Mouse (Mus musculus) hindbrain, embryonic 13.5 days (tissue): ENCODE data around the gene Cct4. TPM values are rescaled to one million over a fixed set of nuclear protein-coding genes. Genes with fewer than 3 reads are reported as not detected.
A peak's percentile ranks its signal among the peaks of the same experiment; 100 is the strongest.

Source experiments
- ATAC-seq: fragments of 200-750 bp; cut with Nextera tagmentation; 2 replicates; pipeline ENCODE4 v1.8.0; 2017; ENCODE audit warnings: moderate TSS enrichment; ENCODE audit not compliant: low FRiP score
- H3K27ac ChIP-seq: fragments of 300-500 bp; sonication (generic); 2 replicates; pipeline ENCODE4 v1.5.1; 2015; ENCODE audit warnings: inconsistent platforms, mild to moderate bottlenecking, moderate library complexity
- H3K27me3 ChIP-seq: fragments of 300-500 bp; sonication (generic); 2 replicates; pipeline ENCODE4 v1.6.1; 2015; ENCODE audit warnings: mild to moderate bottlenecking, inconsistent platforms
- H3K36me3 ChIP-seq: fragments of 300-500 bp; sonication (generic); 2 replicates; pipeline ENCODE4 v1.6.1; 2015; ENCODE audit warnings: mild to moderate bottlenecking, inconsistent platforms
- H3K4me1 ChIP-seq: fragments of 300-500 bp; sonication (generic); replicated peaks from 2 replicates; pipeline ENCODE4 v1.6.1; 2015; ENCODE audit warnings: inconsistent platforms
- H3K4me2 ChIP-seq: fragments of 300-500 bp; sonication (generic); 2 replicates; pipeline ENCODE4 v1.6.1; 2015; ENCODE audit warnings: inconsistent platforms, mild to moderate bottlenecking, moderate library complexity
- H3K4me3 ChIP-seq: fragments of 300-500 bp; sonication (generic); 2 replicates; pipeline ENCODE4 v1.5.1; 2015; ENCODE audit warnings: mild to moderate bottlenecking, inconsistent platforms
- H3K9ac ChIP-seq: fragments of 300-500 bp; sonication (generic); 2 replicates; pipeline ENCODE4 v1.6.1; 2015; ENCODE audit warnings: mild to moderate bottlenecking, inconsistent platforms
- H3K9me3 ChIP-seq: fragments of 300-500 bp; sonication (generic); 2 replicates; pipeline ENCODE4 v1.6.1; 2016; ENCODE audit warnings: inconsistent platforms
- WGBS: fragments of 180-500 bp; shearing (Covaris S2); methylation state at CpG from one replicate; pipeline ENCODE4 v1.1.7; 2015; 5-methylcytosine and 5-hydroxymethylcytosine counted together
- polyA plus RNA-seq: library from polyadenylated mRNA; unstranded; fragments of >200 nt; fragmentation: Nextera tagmentation; extraction: Ambion mirVana; gene quantifications from 2 replicates; pipeline ENCODE4 v1.2.1, GENCODE M21; 2015

Cct4 gene
- polyA plus RNA-seq, 1 experiment from 2014 or later, result 314 TPM

DNA sequence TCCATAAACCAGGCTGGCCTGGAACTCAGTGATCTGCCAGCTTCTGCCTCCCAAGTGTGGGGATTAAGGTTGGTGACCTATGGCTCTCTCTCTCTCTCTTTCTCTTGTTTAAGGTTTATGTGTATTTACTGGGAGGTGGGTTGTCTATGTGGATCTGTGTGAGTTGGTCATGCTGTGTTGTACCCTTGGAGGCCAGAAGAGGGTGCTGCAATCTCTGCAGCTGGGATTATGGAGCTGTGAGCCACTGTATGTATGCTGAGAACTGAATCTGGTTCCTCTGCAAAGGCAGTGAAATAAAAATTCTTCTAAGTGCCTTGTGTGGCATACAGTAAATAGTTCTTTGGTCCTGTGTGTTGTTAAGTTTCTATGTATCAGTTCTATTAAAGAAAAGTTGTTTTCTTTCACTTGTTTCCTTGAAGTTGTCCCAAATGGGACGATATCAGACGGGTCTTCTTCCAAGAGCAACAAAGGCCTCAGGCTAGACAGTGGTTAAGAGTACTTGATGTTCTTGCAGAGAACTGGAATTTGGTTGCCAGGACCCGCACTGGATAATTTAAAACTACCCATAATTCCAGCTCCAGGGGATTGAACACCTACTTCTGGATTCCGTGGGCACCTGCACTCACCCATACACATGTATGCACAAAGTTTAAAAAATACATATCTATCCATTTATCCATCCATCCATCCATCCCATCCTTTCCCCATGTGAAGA lies 23.4 kb downstream of the Cct4 start:
- H3K9ac ChIP-seq, result no peak overlapping the region
- no peak overlapping the region for H3K4me2 ChIP-seq
- no peaks in the 10 kb centered on the region for H3K9me3 ChIP-seq
- peaks cover 10% of the 10 kb centered on the region; the same call in 1 of the 2 replicates for H3K4me1 ChIP-seq
- no peak overlapping the region for H3K4me3 ChIP-seq
- WGBS, result 86% methylated on average over 4 of the region's 4 CpGs
- no peak overlapping the region for H3K27ac ChIP-seq
- ATAC-seq, result no peak
- H3K27me3 ChIP-seq, result no peaks in the 10 kb centered on the region
- H3K36me3 ChIP-seq, result no peaks in the 10 kb centered on the region

DNA sequence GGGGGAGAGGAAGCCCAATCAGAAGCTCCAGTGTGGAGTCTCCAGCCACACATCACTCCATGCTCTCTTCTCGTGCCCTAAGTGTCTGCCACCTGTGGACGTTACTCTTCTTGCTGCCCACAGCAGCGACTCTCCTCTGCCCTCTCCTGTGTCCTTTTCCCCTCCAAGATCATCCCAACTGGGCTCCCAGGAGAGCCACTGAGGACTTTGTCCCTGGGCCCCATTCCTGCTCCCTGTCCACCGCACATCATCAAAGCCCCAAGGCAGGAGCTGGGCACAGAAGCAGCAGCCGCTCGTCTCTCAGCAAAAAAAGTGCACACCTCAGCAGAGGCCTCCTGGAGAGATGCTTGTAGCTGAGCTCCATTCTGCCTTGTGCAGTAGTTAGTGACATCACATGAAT lies 24.7 kb downstream of the Cct4 start:
- no peak for ATAC-seq
- WGBS, result 72% methylated on average over 6 of the region's 6 CpGs
- H3K27ac ChIP-seq, result no peak overlapping the region

DNA sequence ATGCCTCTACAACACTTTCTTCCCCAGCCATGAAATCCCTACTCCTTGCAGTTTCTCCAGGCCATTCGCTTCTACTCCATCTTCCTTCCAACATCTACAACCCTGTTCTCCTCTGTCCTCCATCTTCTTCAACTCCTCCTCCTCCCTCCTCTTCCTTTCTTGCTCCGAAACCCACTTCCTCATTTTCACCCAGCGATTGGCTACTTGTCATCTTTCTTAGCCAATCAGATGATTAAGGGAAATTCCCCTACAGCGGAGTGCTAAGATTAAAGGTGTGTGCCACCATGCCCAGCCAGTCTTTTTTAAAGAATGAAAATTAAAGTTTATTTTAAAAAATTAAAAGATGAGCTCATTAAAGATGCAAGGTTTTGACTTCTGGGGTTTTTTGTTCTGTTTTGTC lies 27.6 kb downstream of the Cct4 start:
- H3K36me3 ChIP-seq, result no peaks in the 10 kb centered on the region
- H3K27ac ChIP-seq, result no peak overlapping the region
- H3K9me3 ChIP-seq, result no peaks in the 10 kb centered on the region
- no peak for ATAC-seq
- no peaks in the 10 kb centered on the region for H3K27me3 ChIP-seq
- no peaks in the 10 kb centered on the region for H3K4me1 ChIP-seq
- no peak overlapping the region for H3K9ac ChIP-seq
- 91% methylated on average over 4 of the region's 4 CpGs for WGBS
- no peak overlapping the region for H3K4me2 ChIP-seq
- no peak overlapping the region for H3K4me3 ChIP-seq

More for the DNA sequence above, 24.7 kb downstream of the Cct4 start:
- no peaks in the 10 kb centered on the region for H3K27me3 ChIP-seq
- 0 out of 2 replicates have a peak, but pooled peaks cover 4% of the 10 kb centered on the region for H3K4me1 ChIP-seq
- H3K4me2 ChIP-seq, result no peak overlapping the region
- H3K4me3 ChIP-seq, result no peak overlapping the region
- no peak overlapping the region for H3K9ac ChIP-seq
- H3K9me3 ChIP-seq, result no peaks in the 10 kb centered on the region
- H3K36me3 ChIP-seq, result no peaks in the 10 kb centered on the region

GRCm38 (mm10) chr11:23020116-23020770 lies 29.9 kb downstream of the Cct4 start:
- no peak for ATAC-seq

DNA sequence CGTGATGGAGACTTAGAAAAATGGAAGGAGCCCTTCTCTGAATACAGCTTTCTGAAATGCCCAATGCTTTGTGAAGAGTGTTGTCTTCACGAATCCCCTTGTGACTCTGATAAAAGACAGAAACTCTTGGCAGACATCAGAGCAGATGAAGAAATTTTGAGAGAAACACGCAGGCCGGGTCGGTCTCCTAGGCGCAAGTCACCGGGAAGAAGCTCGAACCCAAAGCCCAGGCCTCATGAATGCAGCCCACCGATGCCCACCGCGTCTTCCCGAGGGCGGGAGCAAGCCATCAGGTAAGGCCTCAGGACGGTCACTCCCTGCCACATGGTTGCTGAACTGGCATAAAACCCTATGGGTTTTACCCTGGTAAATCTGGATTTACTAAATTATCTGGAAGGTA lies 30.5 kb downstream of the Cct4 start:
- Histone ChIP-seq H3K4me2 (no peak overlapping the region), H3K9ac (no peak overlapping the region)
- WGBS, result 96% methylated on average over 14 of the region's 14 CpGs

More at GRCm38 (mm10) chr11:23020116-23020770, 29.9 kb downstream of the Cct4 start:
- Histone ChIP-seq H3K4me3 (no peak overlapping the region), H3K27ac (no peak overlapping the region), H3K4me1 (no peaks in the 10 kb centered on the region), H3K36me3 (no peaks in the 10 kb centered on the region), H3K9ac (no peak overlapping the region), H3K27me3 (no peaks in the 10 kb centered on the region), H3K9me3 (no peaks in the 10 kb centered on the region), H3K4me2 (no peak overlapping the region)
- 71% methylated on average over 24 of the region's 24 CpGs for WGBS

DNA sequence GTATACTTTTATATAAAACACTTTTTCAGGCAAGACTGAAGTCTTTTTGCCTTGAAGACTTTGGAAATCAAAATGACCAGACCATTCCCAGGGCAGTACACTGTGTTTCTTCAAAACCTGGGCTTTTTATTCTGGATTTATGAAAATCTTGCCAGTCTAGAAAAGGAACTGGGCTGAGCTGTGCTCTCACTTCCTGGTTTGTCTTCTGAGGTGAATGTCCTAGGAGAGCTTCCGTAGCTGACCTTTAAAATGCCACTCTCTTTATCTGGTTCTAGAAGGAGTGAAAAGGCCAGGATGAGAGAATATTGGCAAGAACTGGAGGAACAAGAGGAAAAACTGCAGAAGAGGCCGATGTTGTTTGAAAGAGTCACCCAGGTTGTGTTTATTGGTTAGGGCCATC lies 32.8 kb downstream of the Cct4 start:
- ATAC-seq, result no peak
- no peak overlapping the region for H3K4me3 ChIP-seq
- no peaks in the 10 kb centered on the region for H3K36me3 ChIP-seq
- H3K27ac ChIP-seq, result no peak overlapping the region
- H3K4me2 ChIP-seq, result no peak overlapping the region
- H3K9me3 ChIP-seq, result no peaks in the 10 kb centered on the region
- 94% methylated on average over 2 of the region's 2 CpGs for WGBS
- no peak overlapping the region for H3K9ac ChIP-seq
- H3K4me1 ChIP-seq, result no peaks in the 10 kb centered on the region
- H3K27me3 ChIP-seq, result no peaks in the 10 kb centered on the region

More for the DNA sequence above, 30.5 kb downstream of the Cct4 start:
- H3K9me3 ChIP-seq, result no peaks in the 10 kb centered on the region
- no peak for ATAC-seq
- no peaks in the 10 kb centered on the region for H3K27me3 ChIP-seq
- H3K4me3 ChIP-seq, result no peak overlapping the region
- no peak overlapping the region for H3K27ac ChIP-seq
- H3K36me3 ChIP-seq, result no peaks in the 10 kb centered on the region
- H3K4me1 ChIP-seq, result no peaks in the 10 kb centered on the region

DNA sequence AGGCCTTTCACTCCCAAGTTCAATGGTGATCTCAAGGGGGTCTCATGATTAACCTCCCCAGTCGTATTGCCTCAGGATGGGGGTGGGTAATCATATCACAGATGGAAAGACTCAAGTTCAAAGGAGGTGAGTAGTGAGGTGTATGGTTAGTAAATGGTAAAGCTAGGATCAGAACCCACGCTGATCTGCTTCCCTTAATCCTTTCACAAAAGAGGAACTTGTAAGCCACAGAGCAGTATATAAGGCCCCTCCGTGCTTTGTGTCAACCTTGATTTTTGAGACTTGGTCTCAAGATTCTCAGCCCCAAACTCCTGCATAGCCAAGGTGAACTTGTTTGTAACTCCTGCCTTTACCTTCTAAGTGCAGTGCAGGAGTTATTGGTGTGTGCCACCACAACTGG lies 33.9 kb downstream of the Cct4 start:
- Histone ChIP-seq H3K27ac (no peak overlapping the region), H3K4me1 (no peaks in the 10 kb centered on the region), H3K9ac (no peak overlapping the region), H3K36me3 (no peaks in the 10 kb centered on the region), H3K9me3 (no peaks in the 10 kb centered on the region), H3K4me3 (no peak overlapping the region), H3K27me3 (no peaks in the 10 kb centered on the region), H3K4me2 (no peak overlapping the region)
- ATAC-seq, result no peak
- 78% methylated on average over 3 of the region's 3 CpGs for WGBS

- Histone ChIP-seq H3K4me3 (no peak overlapping the region), H3K4me1 (no peaks in the 10 kb centered on the region), H3K9ac (no peak overlapping the region), H3K27me3 (no peaks in the 10 kb centered on the region), H3K9me3 (no peaks in the 10 kb centered on the region), H3K27ac (no peak overlapping the region), H3K36me3 (no peaks in the 10 kb centered on the region), H3K4me2 (no peak overlapping the region)
- WGBS, result 70% methylated on average over 3 of the region's 3 CpGs
- no peak for ATAC-seq
These were observed 38.6 kb downstream of the Cct4 start for GRCm38 (mm10) chr11:23028957-23029356.

DNA sequence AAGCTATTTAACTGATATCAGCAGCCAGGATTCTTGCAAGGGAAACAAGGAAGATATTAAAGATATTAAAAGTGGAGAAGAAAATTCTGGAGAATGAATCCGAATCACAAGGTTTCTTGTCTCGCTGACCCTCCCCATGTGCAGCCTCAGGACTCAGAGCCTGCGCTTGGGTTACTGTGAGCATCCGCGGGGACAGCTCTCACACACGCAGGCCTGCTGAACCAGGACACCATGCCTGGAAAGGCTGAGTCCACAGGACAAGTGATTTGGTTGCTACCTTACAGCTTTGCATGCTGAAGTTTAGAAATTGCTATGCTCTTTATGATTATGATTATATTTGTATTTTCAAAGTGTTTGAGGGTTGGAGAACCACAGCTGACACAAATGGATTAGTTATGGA lies 39.1 kb downstream of the Cct4 start:
- ATAC-seq, result no peak
- Histone ChIP-seq H3K4me3 (no peak overlapping the region), H3K9me3 (no peaks in the 10 kb centered on the region), H3K27me3 (no peaks in the 10 kb centered on the region), H3K27ac (no peak overlapping the region), H3K4me2 (no peak overlapping the region), H3K36me3 (no peaks in the 10 kb centered on the region), H3K9ac (no peak overlapping the region), H3K4me1 (no peaks in the 10 kb centered on the region)
- WGBS, result 84% methylated on average over 6 of the region's 6 CpGs

DNA sequence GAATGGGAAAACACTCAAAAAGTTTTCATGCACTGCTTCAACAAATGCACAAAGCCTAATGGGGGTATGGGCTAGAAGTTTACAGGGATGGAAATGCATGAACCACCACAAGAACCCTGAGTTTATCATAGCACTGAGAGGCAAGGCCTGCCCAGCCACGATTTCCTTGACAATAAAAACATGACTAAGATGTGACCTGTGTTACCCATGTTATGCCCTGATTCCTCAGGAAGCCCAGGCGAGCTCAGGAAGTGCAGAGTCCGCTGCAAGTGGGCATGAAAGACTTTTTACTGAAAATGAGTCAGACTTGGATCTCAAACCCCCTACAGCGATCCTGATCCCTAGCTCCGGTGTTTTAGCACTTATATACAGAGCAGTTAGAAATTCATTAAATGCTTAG lies 56.9 kb downstream of the Cct4 start:
- 73% methylated on average over 5 of the region's 5 CpGs for WGBS
- ATAC-seq, result no peak
- Histone ChIP-seq H3K4me2 (no peak overlapping the region), H3K36me3 (no peaks in the 10 kb centered on the region), H3K27me3 (0 out of 2 replicates have a peak, but pooled peaks cover 7% of the 10 kb centered on the region), H3K9me3 (no peaks in the 10 kb centered on the region), H3K4me3 (no peak overlapping the region), H3K27ac (no peak overlapping the region), H3K9ac (no peak overlapping the region), H3K4me1 (peaks cover 10% of the 10 kb centered on the region)

- no peak for ATAC-seq
- Histone ChIP-seq H3K4me2 (peak overlapping the region; percentile 34), H3K27me3 (0 out of 2 replicates have a peak, but pooled peaks cover 7% of the 10 kb centered on the region), H3K4me3 (peak overlapping the region; percentile 7; the same call in 1 of the 2 replicates), H3K36me3 (no peaks in the 10 kb centered on the region), H3K27ac (no peak overlapping the region), H3K9ac (peak overlapping the region; percentile 35; the same call in 1 of the 2 replicates), H3K4me1 (peaks cover 10% of the 10 kb centered on the region), H3K9me3 (no peaks in the 10 kb centered on the region)
- 49% methylated on average over 20 of the region's 20 CpGs for WGBS
These were observed 57.6 kb downstream of the Cct4 start for GRCm38 (mm10) chr11:23047663-23048582.

DNA sequence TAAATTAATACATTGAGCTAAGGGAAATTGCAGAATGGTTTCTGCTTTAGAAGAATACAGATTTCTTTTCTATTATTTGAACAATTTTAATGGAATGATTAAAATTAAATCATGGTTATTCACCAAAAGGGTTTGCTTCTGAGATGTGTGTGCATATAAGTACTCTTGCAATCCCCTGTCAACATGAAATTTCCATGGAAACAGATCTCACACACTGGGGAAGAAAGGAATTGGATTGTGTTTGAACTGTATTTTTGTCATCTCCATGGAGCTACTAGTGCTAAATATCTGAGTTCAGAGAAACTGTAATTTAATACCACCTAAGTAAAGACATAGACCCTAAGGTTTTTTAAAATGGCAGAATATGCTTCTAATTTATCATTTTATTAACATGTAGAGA lies 59.3 kb downstream of the Cct4 start:
- ATAC-seq, result no peak
- no peaks in the 10 kb centered on the region for H3K9me3 ChIP-seq
- 0 out of 2 replicates have a peak, but pooled peaks cover 7% of the 10 kb centered on the region for H3K27me3 ChIP-seq
- no peak overlapping the region for H3K9ac ChIP-seq
- no peak overlapping the region for H3K4me3 ChIP-seq
- H3K4me1 ChIP-seq, result peaks cover 10% of the 10 kb centered on the region
- H3K4me2 ChIP-seq, result no peak overlapping the region
- no peaks in the 10 kb centered on the region for H3K36me3 ChIP-seq
- H3K27ac ChIP-seq, result no peak overlapping the region
